Mouse (Mus musculus) megakaryocyte, adult 5-6 weeks (primary cell): ENCODE results near the gene Brms1. TPM values are rescaled to one million over a fixed set of nuclear protein-coding genes. Genes with fewer than 3 reads are reported as not detected.
"Not testable (repeated sequence)": the region's sequence is repeated elsewhere in the genome, so short reads cannot be mapped to it uniquely, and the experiment has no call there.

Experiments
- ATAC-seq: 2 replicates; pipeline ENCODE4 v1.8.0; 2016; ENCODE audit warnings: mild to moderate bottlenecking, inconsistent platforms; ENCODE audit not compliant: poor library complexity, severe bottlenecking
- total RNA-seq, 2 experiments: library from RNA; stranded (forward) in 1 of 2; stranded (reverse) in 1 of 2; fragments of 153-499, 151-499 nt in 1 of 2; fragments of 221-1000, 200-1000 nt in 1 of 2; gene quantifications; 2 replicates each; pipeline versions ENCODE4 v1.2.3 to v1.2.4; 2015 to 2017

The Brms1 gene
- total RNA-seq, 2 experiments from 2014 or later = 16.5 to 30.4 TPM

- 0 out of 2 replicates have a peak, but pooled peaks have one; percentile 20 for ATAC-seq
Measured at GRCm38 (mm10) chr19:5085145-5085863, 44.1 kb downstream of the Brms1 start, which contains the start of gene Tmem151a. TSS of gene Tmem151a (minus strand) at chr19:5085531.

GRCm38 (mm10) chr19:5086533-5086932, 45.4 kb downstream of the Brms1 start:
- not testable (repeated sequence) for ATAC-seq

- peak; percentile 91 for ATAC-seq
Measured at GRCm38 (mm10) chr19:5087884-5088728, 47.0 kb downstream of the Brms1 start, which contains the start of gene Yif1a. TSS of gene Yif1a (plus strand) at chr19:5088538.

GRCm38 (mm10) chr19:5089324-5089723, 48.2 kb downstream of the Brms1 start:
- no peak for ATAC-seq

- ATAC-seq = no peak
Measured at GRCm38 (mm10) chr19:5092083-5092482, 50.9 kb downstream of the Brms1 start.

- no peak for ATAC-seq
Measured at GRCm38 (mm10) chr19:5093481-5094242, 52.5 kb downstream of the Brms1 start.

- peak; percentile 93 for ATAC-seq
Measured at GRCm38 (mm10) chr19:5094243-5094632, 53.1 kb downstream of the Brms1 start.

- no peak for ATAC-seq
Measured at GRCm38 (mm10) chr19:5094746-5095417, 53.7 kb downstream of the Brms1 start.

- no peak for ATAC-seq
Measured at GRCm38 (mm10) chr19:5095887-5096474, 54.8 kb downstream of the Brms1 start.

- no peak for ATAC-seq
Measured at GRCm38 (mm10) chr19:5097521-5098362, 56.6 kb downstream of the Brms1 start.

- ATAC-seq = no peak
Measured at GRCm38 (mm10) chr19:5098363-5099143, 57.4 kb downstream of the Brms1 start, which contains the start of gene Cnih2. TSS of gene Cnih2 (minus strand) at chr19:5098521.

Other genes starting within 250 kb of the Brms1 start
- gene Rbm4, start 247.5 kb upstream of the Brms1 start, total RNA-seq (2015) = 22.5 and 30.0 TPM in 2 replicates
- 45.2 and 51.7 TPM in 2 replicates for gene Rbm4, start 247.5 kb upstream of the Brms1 start, total RNA-seq (2017)
- 13.2 and 22.5 TPM in 2 replicates for gene Gm21992, start 229.7 kb upstream of the Brms1 start, total RNA-seq (2015)
- 34.1 and 52.3 TPM in 2 replicates for gene Gm21992, start 229.7 kb upstream of the Brms1 start, total RNA-seq (2017)
- 25.3 and 30.6 TPM in 2 replicates for gene Rbm14, start 229.7 kb upstream of the Brms1 start, total RNA-seq (2015)
- gene Rbm14, start 229.7 kb upstream of the Brms1 start, total RNA-seq (2017) = 13.1 and 13.8 TPM in 2 replicates
- gene Ccs, start 202.0 kb upstream of the Brms1 start, total RNA-seq (2015) = 20.0 and 22.0 TPM in 2 replicates
- 24.1 and 26.6 TPM in 2 replicates for gene Ccs, start 202.0 kb upstream of the Brms1 start, total RNA-seq (2017)
- not detected in 2 replicates for gene Ccdc87, start 202.0 kb upstream of the Brms1 start, total RNA-seq (2015)
- gene Ccdc87, start 202.0 kb upstream of the Brms1 start, total RNA-seq (2017) = not detected in 2 replicates
- 0.09 TPM in 1 of 2 replicates, not detected in the other for gene Ctsf, start 186.2 kb upstream of the Brms1 start, total RNA-seq (2015)
- 0.08 and 0.44 TPM in 2 replicates for gene Ctsf, start 186.2 kb upstream of the Brms1 start, total RNA-seq (2017)
- gene Actn3, start 163.4 kb upstream of the Brms1 start, total RNA-seq (2015) = 0.14 and 0.25 TPM in 2 replicates
- 0.07 and 0.53 TPM in 2 replicates for gene Actn3, start 163.4 kb upstream of the Brms1 start, total RNA-seq (2017)
- gene Zdhhc24, start 162.7 kb upstream of the Brms1 start, total RNA-seq (2015) = 5.3 and 5.8 TPM in 2 replicates
- gene Zdhhc24, start 162.7 kb upstream of the Brms1 start, total RNA-seq (2017) = 7.1 and 7.6 TPM in 2 replicates
- 0.07 TPM in 1 of 2 replicates, not detected in the other for gene Bbs1, start 134.7 kb upstream of the Brms1 start, total RNA-seq (2015)
- gene Bbs1, start 134.7 kb upstream of the Brms1 start, total RNA-seq (2017) = 0.08 and 0.37 TPM in 2 replicates
- 21.2 and 21.7 TPM in 2 replicates for gene Dpp3, start 113.1 kb upstream of the Brms1 start, total RNA-seq (2015)
- gene Dpp3, start 113.1 kb upstream of the Brms1 start, total RNA-seq (2017) = 36.1 and 44.4 TPM in 2 replicates
- gene Peli3, start 98.2 kb upstream of the Brms1 start, total RNA-seq (2015) = 0.49 TPM in 1 of 2 replicates, not detected in the other
- 0.51 and 0.85 TPM in 2 replicates for gene Peli3, start 98.2 kb upstream of the Brms1 start, total RNA-seq (2017)
- gene Mrpl11, start 79.2 kb upstream of the Brms1 start, total RNA-seq (2015) = 13.4 and 15.9 TPM in 2 replicates
- gene Mrpl11, start 79.2 kb upstream of the Brms1 start, total RNA-seq (2017) = 26.3 and 29.1 TPM in 2 replicates
- gene Npas4, start 51.0 kb upstream of the Brms1 start, total RNA-seq (2015) = not detected in 2 replicates
- gene Npas4, start 51.0 kb upstream of the Brms1 start, total RNA-seq (2017) = not detected in 2 replicates
- 0.31 and 1.0 TPM in 2 replicates for gene Slc29a2, start 17.5 kb upstream of the Brms1 start, total RNA-seq (2015)
- 0.18 and 3.4 TPM in 2 replicates for gene Slc29a2, start 17.5 kb upstream of the Brms1 start, total RNA-seq (2017)
- gene B4gat1, start 2.5 kb upstream of the Brms1 start, total RNA-seq (2015) = not detected in 2 replicates
- gene B4gat1, start 2.5 kb upstream of the Brms1 start, total RNA-seq (2017) = 0.62 and 2.2 TPM in 2 replicates
- gene AC124502.3, start 2.5 kb upstream of the Brms1 start, total RNA-seq (2015) = 7.0 and 7.2 TPM in 2 replicates
- 3.5 and 4.6 TPM in 2 replicates for gene AC124502.3, start 2.5 kb upstream of the Brms1 start, total RNA-seq (2017)
- gene Rin1, start 9.1 kb downstream of the Brms1 start, total RNA-seq (2015) = 0.30 and 0.65 TPM in 2 replicates
- 0.15 and 0.98 TPM in 2 replicates for gene Rin1, start 9.1 kb downstream of the Brms1 start, total RNA-seq (2017)
- 0.13 TPM in 1 of 2 replicates, not detected in the other for gene Cd248, start 26.7 kb downstream of the Brms1 start, total RNA-seq (2015)
- not detected in 2 replicates for gene Cd248, start 26.7 kb downstream of the Brms1 start, total RNA-seq (2017)
- not detected in 2 replicates for gene Tmem151a, start 44.2 kb downstream of the Brms1 start, total RNA-seq (2015)
- not detected in 2 replicates for gene Tmem151a, start 44.2 kb downstream of the Brms1 start, total RNA-seq (2017)
- gene Yif1a, start 47.2 kb downstream of the Brms1 start, total RNA-seq (2015) = 30.6 and 33.4 TPM in 2 replicates
- 8.5 and 14.1 TPM in 2 replicates for gene Yif1a, start 47.2 kb downstream of the Brms1 start, total RNA-seq (2017)
- gene Cnih2, start 57.2 kb downstream of the Brms1 start, total RNA-seq (2015) = not detected in 2 replicates
- not detected in 2 replicates for gene Cnih2, start 57.2 kb downstream of the Brms1 start, total RNA-seq (2017)
- gene Rab1b, start 65.7 kb downstream of the Brms1 start, total RNA-seq (2015) = 67.7 and 77.3 TPM in 2 replicates
- gene Rab1b, start 65.7 kb downstream of the Brms1 start, total RNA-seq (2017) = 120 and 127 TPM in 2 replicates
- gene Klc2, start 77.2 kb downstream of the Brms1 start, total RNA-seq (2015) = 2.1 and 3.2 TPM in 2 replicates
- gene Klc2, start 77.2 kb downstream of the Brms1 start, total RNA-seq (2017) = 2.1 and 4.6 TPM in 2 replicates
- gene Pacs1, start 231.8 kb downstream of the Brms1 start, total RNA-seq (2015) = 45.4 and 45.7 TPM in 2 replicates
- 14.2 and 25.4 TPM in 2 replicates for gene Pacs1, start 231.8 kb downstream of the Brms1 start, total RNA-seq (2017)